Mouse (Mus musculus) kidney, postnatal 36 days (tissue): ENCODE measurements at regions not wholly inside any gene's neighbourhood (a gene's known extent, or its start where the extent isn't known, plus 50 kb on each side); places are given as distances from the start of the nearest gene placed in this dataset.

Experiments
- DNase-seq, 2 experiments: peaks; one replicate each; pipeline ENCODE4 v3.0.0; 2021 to 2022; ENCODE audit warnings: mixed read lengths in 2 of 2

DNA sequence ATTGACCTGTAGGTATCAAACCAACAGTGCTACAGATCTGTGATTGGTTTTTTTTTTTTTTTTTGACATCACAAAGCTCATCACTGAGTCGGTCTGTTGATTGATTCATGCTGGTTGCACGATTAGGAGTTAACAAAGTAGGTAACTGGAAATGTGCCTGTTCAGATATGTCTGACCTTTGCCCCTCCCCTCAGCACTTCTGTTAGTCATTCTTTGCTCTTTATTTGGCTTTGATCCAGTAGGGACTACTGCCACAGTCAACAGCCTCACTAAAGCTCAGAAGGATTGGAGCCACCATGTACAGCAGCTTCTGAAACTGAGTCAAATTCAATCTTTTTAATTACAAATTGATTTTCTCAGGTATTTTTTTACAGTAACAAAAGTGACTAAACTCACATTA, 870.7 kb upstream of the Lrfn5 start:
- peak; percentile 27 to 33 for DNase-seq

GRCm38 (mm10) chr12:60675751-60676150, 847.2 kb upstream of the Lrfn5 start:
- DNase-seq = no peak

- DNase-seq = no peak
Measured at GRCm38 (mm10) chr12:60684036-60684435, 838.9 kb upstream of the Lrfn5 start.

GRCm38 (mm10) chr12:60717326-60717725, 805.6 kb upstream of the Lrfn5 start:
- DNase-seq = no peak
